Mouse (Mus musculus) testis, adult 2 months (tissue): ENCODE data around the gene Dll3.

Source experiments
- CTCF ChIP-seq: fragments of 200-500 bp; IDR thresholded peaks from 2 replicates; pipeline ENCODE4 v1.5.1; 2012; ENCODE audit warnings: low read depth, mild to moderate bottlenecking, inconsistent platforms, low read length, moderate library complexity; ENCODE audit not compliant: control insufficient read depth, insufficient read depth, insufficient replicate concordance
- POLR2A ChIP-seq: fragments of 200-500 bp; IDR thresholded peaks from 2 replicates; pipeline ENCODE4 v1.6.1; 2012; ENCODE audit warnings: low read depth, mild to moderate bottlenecking, inconsistent platforms, low read length, moderate library complexity; ENCODE audit not compliant: control insufficient read depth

DNA sequence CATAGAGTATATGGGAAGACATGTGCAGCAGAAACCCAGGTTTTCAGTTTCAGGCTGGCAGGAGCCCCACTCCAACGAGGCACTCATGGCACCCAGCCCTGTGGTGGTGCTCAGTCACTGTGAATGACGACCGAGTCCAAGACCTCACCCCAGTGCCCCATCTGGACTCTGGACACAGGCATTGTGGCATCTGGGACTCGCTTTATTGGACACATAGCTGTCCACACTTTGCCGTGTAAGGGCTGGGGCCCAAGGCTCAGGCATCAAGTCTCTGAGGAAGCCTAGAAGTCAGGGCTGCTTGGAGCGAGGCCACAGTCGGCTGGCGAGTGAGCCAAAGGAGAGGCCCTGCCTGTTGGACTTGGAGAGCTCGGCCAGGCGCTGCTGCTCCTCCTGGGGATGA lies 3.6 kb upstream of the Dll3 start:
- TF ChIP-seq CTCF (no peak), POLR2A (no peak)
